Mouse (Mus musculus) cerebellum, adult 9-11 months (tissue): ENCODE data around the gene Dpp7.

ENCODE experiments used
- DNase-seq: peaks from one replicate; pipeline ENCODE4 v3.0.0; 2022

Dpp7 gene

DNA sequence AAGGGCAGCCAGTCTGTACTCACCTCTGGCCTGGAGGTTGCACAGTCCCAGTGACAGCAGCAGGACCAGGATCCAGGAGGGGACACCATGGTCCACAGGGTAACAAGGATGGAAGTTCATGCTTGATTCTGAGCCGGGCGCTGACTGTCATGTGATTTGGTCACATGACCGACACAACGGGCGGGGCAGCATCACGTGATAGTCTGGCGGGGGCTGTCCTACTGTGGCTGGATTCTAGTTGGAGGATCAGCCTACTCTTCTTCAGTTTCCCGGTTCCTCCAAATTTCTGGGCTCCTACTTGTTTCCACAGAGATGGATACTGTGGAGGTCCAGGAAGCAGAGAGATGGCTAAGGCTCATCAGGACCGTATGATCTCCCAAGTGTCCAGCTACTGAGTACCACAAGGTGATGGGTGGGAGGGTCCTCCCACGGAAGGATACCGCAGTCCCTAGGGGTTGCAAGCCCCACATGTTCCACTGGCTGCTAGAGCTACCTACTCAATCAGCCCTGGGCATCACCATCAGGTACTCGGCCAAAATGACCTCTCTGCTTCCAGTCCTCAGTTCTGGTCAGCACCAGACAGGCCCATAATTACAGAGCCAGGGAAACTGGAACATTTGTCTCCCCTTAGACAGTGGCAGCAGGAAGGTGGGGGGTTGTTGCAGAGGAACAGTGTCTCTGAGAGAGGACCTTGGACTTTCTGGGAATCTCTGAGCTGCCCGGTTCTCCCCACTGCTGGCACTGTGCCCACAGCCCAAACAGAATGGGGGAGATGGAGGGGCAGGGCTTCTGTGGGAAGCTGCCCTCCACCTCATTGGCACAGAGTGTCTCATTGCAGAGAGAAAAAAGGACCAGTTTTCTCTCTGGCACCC lies at the start of gene Dpp7:
Gene Dpp7 (minus strand): TSS at position 152 of the 872 bp plus-strand sequence.
- peak; percentile 87 for DNase-seq

DNA sequence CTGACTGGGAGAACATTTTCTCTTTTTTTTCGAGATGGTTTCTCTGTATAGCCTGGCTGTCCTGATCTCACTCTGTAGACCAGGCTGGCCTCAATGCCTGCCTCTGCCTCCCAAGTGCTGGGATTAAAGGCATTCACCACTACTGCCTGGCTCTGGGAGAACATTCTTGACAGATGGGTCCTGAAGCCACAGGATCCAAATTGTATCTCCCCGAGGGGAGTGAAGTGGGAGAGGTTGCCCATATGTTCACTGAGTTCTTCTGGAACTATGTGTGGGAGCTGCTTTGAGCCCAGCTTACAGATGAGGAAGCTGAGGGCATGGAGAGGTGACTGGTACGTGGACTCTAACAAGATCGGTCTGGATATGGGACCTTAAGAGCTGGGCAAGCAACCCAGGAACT lies 47.8 kb upstream of the Dpp7 start:
- DNase-seq = peak; percentile 35

DNA sequence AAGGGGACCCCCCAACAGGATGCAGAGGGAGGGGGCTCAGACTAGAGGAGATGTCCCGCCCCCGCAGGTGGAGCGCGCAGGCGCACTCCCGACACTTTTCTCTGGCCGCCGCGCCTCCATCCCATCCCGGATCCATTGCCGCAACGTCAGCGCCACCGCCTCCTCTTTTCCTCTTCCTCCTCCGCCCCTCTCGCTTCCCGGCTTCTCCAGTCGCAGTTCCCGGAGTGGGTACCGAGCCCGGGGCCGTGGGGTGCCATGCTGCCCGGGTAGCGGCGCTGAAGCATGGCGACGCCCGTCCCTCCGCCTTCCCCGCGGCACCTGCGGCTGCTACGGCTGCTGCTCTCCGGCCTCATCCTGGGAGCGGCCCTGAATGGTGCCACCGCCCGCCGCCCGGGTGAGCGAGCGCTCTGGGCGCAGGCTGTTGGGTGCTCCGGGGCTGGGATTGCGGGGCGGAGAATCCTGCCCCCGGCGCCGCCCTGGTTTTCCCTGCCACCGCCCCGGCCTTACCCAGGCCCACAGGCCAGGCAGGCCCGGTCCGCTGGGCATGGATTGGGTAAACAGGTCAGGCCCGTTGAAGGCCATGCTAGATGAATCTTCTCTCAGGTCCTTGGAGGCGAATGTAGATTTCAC lies 46.9 kb upstream of the Dpp7 start:
- DNase-seq = peak; percentile 93

DNA sequence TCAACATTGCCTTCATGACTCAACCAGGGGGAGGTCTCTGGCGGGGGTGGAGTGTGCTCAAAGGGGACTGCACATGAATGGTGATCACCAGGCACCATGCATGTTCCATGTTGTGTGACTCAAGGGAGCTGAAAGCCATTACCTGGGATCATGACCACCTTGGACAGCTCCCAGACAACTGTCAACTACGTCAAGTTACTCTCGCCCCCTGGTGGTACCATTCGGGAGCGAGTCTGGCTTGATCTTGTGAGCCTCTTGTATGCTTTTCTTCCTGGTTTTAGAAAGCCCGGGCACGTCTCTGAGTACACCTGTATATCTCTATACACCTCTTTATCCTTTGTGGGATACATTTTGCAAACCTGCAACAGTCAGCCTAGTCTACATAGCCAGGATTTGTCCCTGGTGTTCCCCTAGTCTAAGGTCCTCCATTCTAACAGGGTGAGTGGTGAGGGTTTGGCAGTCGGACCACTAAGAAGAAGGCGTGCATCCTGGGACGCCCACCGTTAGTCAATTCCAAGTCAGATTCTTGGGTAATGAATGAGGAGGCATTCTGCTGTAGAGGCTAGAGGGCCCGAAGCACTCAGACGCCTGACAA lies 46.3 kb upstream of the Dpp7 start:
- peak; percentile 80 for DNase-seq

DNA sequence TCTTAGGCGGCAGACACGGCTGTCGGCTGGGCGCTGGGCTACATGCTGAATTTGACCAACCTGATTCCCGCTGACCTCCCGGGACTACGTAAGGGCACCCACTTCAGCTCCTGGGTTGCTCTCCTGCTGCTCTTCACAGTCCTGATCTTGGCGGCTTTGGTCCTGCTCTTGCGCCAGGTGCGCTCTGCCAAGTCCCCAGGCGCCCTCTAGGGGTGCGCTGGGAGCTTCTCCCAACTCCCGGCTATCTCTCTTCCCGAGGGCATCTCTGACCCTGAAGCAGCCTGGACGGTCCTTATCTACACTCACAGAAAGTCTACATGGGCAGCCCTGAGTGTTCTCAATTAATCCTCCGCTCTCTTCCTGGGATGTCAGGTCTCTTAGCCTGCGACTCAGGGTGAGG lies 44.6 kb upstream of the Dpp7 start:
- peak; percentile 78 for DNase-seq

DNA sequence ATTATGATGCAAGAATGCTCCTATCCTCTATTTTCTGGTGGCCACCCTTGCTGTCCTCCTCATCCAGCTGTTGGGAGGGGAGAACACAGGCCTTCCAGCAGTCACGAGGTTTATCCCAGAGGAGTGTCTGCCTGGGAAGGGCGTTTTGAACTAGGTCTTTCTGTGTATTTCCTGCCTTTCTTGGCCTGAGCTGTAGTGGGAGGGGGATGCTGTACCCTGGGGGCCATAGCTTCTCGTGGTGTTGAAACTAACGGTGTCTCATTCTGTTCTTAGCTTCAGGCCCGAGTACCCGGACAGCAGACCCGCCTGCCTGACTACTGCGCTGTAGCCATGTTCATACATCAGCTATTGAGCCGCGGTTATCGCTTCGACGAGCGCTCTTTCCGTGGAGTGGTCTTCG lies 44.1 kb upstream of the Dpp7 start:
- no peak for DNase-seq

DNA sequence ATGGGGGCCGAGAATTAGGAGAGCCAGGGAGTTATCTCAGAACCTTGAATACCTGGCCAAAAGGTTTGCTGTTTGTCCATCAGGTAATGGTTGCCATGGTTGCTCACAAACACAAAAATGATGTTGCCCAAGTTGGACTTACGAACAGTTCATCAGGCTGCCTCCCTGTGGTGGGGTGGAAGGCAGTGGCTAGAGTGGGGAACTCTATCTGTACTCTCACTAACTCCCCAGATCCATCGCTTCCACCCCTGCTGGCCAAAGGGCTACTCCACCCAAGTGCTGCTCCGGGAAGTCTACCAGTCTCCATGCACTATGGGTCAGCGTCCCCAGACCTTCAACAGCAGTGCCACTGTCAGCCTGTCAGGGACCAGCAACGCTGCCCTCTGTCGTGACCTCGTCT lies 42.9 kb upstream of the Dpp7 start, which contains the start of gene Npdc1:
Gene Npdc1 (plus strand): TSS at position 301 of the 400 bp plus-strand sequence.
- DNase-seq = peak; percentile 25

DNA sequence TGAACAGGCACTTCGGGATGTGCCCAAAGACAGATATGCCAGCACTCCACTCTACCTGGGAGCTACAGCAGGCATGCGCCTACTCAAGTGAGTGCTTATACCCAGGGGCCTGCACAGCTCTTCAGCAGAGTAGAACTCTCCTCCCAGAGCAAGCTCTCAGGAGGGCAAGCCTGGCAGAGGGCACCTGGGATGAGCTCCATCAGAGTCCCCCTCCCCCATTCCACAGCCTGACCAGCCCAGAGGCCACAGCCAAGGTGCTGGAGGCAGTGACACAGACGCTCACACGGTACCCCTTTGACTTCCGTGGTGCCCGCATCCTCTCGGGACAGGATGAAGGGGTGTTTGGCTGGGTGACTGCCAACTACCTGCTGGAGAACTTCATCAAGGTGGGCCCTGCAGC lies 41.9 kb upstream of the Dpp7 start:
- DNase-seq = peak; percentile 54

DNA sequence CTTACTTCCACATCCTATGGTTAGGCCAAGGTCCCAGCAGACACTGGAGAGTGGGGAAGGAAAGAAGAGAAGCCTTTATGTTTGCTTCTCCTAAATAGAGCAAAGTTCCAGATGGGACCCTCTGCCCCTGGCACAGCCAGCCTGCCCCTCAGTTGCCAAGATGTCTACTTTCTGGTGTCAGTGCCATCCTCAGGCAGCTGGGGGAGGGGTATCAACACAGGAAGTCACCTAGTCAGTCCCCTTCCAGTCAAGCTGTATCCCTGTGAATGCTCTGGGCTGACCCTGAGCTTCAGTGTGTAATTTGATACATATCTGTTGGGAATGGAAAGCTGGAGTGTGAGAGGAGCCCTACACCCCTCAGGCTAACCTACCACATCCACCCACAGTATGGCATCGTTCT lies 40.9 kb upstream of the Dpp7 start:
- DNase-seq = peak; percentile 40

DNA sequence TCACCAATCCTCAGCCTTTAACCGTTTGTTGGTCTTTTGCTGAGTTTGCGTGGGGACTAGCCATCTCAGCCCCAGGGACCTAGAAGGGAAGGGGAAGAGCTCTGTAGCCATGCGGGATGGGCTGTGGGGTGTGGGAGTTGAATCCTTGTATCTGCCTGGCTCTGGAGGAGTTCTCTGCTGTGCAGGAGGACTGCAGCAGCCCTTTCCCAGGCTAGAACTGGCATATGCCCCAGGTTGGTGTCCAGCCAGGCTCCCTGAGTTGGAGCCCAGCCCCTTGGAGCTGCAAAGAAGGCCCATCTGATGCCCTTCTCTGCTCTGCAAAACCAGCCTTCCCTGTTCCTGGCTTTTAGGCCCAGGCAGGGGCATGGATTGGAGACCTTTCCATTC lies 40.4 kb upstream of the Dpp7 start:
- DNase-seq = peak; percentile 87

DNA sequence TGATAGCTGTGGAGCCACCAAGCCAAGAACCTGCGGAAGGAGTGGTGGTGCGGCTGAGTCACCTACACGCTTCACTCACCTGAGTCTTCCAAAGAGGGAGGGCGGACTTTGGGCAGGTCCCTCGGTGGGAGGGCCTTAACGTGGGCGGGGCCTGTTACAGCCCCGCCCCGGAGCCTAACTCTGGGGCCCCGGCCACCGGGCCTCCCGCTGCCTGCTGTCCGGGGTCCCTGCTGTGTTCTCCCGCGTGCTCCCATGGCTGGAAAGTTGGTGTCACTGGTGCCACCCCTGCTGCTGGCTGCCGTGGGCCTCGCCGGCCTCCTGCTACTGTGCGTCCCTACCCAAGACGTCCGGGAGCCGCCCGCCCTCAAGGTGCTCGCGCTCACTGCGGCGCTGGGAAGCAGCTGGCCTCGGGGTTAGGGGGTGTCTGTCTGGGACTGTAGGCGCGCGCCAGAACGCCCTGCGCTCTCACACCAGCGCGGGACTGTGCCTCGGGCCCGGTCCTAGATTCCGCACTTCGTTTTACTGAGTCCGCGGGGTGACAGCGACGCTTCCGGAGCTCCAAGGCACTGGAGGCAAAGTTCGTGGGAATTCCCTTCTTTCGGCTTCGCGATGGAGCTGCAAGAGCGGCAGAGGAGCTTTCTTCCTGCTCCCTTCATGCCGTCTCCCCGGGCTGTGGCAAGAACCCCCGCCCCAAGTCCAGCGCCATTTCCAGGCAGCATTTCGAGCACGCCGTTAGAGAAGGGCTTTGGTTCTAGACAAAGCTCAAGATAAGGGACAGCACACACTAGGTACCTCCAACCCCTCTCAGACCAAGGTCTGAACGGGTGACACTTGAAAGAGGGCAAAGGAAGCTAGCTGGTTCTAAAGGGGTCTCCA lies 39.8 kb upstream of the Dpp7 start, which contains the start of gene Entpd2:
Gene Entpd2 (plus strand): TSS at position 154 of the 876 bp plus-strand sequence.
- peak; percentile 70 for DNase-seq

DNA sequence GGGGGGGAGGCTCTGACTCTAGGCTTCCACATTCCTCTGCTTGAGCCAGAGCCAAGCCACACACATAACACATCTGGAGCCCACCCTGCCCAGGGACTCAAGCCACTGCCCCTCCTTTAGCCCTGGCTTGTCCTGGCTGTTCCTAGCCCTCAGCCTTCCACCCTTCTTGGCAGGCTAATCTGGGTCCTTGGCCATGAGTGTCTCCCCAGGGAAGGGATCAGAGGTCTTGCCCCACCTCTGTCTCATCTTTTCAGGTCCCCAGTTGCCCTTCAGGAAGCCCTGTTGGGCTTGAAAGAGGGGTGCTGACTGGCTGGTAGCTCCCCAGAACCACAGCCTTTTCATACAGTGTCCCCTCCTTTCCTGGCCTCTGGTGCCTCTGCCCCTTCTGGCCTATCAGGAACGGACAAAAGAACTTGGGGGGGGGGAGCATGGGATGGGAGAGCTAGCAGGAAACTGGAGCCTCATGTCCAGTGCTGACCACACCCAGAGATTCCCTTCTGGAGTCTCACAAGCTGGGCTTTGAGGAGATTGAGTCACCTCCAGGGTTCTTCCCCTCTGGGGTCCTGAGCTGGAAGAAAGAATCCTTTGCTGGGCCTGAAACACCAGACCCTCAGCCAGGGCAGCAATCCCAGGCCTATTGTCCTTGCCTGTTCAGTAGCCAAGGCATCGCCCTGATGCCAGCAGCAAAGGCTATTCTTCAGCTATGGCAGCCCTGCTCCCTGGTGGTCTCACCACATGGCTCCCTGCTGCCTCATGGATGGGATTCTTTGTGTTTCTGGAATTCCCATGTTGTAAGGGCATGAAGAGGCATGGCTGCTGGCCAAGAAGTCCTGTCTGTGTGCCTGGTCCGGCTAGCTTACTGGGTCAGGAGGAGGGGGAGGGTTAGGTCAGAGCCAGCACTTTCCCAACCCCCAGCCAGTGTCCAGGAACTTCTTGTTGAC lies 38.4 kb upstream of the Dpp7 start:
- peak; percentile 72 for DNase-seq

DNA sequence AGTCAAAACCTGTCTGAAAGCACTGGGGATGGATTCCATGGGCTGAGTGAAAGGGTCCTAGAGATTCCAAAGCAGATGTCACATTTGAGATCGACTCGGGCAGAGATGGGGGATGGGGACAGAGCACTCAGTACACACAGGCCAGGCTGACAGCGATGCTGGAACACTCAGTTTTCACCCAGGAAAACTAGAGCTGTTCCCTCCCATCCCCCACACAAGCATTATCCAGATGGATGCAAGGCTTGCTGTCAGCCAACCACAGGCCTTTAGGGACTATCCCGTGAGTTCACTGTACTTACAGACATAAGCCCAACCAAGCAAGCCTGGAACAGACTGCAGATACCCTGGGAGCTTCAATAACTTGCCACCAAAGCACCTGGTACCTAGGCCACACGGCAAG lies 35.1 kb upstream of the Dpp7 start:
- no peak for DNase-seq

DNA sequence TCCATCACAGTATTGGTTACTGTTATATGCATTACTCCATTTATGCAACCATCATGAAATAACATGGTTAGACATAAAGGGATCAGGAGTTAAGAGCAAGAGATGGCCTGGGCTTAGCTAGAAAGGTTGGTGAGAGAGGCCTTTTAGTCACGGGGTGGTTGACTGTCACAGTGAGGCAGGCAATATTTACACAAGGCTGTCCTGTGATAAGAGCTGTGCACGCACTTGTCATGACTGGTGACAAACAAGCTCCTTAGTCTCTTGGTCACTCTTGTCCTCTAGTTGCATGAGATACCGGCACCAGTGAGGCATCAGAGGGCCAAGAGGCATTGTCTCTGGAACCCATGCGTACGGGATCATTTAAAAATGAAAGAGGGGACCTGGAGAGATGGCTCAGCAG lies 28.3 kb upstream of the Dpp7 start:
- no peak for DNase-seq

DNA sequence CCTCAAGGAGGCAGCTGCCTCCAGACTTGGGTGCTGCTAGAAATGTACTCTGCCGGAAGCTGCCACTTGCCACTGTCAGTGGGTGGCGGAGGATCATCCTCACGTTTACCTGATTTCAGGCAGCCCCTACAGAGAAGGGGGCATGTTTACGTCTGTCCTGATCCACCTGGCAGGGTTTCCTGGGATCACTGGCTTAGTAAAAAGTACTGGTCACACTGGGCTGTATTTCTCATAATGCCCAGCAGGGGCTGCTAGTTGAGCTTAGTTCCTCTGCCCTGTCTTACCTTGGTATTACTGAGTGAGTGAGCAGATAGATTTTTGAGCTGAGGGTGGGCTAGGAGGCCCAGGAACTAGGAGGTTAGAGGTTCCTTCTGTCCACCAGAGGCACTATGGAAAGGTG lies 20.4 kb upstream of the Dpp7 start:
- DNase-seq = peak; percentile 64

DNA sequence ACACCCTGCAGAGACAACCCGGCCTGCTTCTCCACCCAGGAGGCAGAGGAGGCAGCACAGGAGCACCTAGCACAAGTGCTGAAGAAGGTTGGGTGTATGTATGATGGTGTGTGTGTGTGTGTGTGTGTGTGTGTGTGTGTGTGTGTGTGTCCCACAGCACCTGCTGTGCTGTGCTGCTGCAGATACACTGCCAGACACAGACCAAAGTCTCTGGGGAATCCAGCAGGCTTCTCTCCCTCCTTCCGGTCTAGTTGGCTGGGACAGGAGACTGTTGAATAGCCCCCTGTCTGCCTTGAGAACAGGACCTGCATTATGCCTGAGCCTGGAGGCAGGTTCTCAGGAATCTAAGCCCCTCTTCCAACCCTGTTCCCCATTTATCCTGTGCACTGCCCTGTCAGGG lies 17.3 kb upstream of the Dpp7 start:
- DNase-seq = no peak

DNA sequence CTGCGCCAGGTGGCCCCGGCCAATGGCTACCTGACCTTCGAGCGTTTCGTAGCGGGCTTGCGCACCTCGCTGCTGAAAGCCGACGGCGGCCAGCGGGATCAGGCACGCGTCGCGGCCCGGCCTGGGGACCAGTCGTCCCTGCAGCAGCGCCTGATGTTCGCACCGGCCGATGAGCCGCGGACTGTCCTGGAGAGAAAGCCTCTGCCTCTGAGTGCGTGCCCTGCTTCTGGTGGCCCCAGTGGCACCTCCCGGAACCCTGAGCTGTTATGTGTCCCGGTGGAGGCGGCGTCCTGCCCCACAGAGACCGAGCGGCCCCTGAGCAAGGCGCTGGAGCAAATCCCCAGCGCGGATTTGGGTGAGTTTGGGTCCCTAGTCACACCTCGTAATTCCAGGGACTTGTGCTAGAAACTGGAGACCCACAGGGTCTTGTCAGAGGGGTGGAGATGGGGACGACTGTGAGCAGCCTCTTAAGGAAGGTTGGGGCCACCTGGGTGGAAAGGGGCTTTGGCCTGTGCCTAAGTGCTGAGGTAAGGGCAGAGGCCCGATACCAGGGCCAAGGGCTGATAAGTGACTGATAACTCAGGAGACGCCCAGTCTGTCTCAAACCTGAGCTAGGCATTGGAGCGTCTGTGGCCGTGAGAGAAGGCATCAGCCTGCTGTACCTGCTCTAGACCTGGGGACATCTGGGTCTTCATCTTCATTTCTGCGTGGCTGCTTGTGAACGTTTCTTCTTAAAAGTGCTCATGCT lies 16.7 kb upstream of the Dpp7 start:
- DNase-seq = no peak

DNA sequence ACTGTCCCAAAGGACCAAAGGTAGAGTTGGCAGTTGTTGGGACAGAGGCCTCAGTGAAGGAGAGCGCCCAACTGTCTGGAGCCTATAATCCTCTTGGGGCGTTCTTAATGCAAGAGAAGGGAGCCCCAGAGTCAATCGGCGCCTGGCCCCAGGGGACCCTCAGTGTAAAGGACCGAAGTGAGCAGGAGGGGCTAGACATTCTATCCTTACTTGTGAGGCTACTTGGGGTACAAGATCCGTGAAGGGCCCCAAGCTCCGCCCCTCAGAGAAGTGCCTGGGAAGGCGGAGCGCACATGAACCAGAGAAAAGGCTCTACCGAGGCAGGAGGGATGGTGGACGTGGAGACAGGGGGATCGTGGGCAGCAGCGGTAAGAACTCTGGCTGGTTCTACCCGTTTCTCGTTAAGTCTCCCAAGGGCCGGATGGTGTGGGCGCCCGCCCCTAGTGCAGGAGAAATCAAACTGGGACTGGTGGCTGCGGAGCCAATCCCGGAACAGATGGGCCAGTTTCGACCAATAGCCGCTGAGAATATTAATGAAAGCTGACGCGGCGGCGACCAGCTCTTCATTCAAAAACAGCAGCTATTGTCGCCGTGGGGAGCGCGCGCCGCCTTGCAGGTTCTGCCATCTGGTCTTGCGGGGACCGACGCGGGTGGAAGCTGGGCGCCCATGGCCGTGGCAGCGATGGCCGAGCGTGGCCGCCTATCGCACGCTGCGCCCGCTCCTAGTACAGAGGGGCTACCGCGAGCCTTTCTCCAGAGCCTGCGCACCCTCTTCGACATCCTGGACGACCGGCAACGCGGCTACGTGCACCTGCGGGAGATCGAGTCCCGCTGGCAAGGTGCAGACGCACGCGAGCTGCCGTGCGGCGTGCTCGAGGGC lies 15.8 kb upstream of the Dpp7 start, which contains the start of gene Sapcd2:
Gene Sapcd2 (plus strand): TSS at position 558 of the 880 bp plus-strand sequence.
- peak; percentile 89 for DNase-seq

DNA sequence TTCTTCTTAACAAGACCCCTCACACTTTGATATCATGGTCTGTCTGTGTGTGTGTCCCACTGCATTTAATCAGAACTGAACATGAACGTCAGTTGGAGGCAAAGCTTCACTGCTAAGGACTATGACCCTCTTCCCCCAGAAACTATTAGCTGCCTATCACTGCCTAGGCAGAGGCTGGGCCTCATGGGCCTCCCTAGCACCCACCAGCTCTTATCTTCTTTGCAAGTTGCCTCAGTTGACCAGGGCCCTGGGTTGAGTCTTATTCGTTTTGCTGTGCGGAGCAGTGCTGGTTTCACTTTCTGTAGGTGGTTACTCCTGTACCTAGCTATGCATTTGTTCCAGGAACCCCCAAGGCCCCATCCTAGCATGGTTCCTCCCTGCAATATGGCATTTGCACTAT lies 13.8 kb upstream of the Dpp7 start:
- DNase-seq = no peak
